28 mouse cellular contexts compared by ENCODE assay signal in the genomic region with DNA sequence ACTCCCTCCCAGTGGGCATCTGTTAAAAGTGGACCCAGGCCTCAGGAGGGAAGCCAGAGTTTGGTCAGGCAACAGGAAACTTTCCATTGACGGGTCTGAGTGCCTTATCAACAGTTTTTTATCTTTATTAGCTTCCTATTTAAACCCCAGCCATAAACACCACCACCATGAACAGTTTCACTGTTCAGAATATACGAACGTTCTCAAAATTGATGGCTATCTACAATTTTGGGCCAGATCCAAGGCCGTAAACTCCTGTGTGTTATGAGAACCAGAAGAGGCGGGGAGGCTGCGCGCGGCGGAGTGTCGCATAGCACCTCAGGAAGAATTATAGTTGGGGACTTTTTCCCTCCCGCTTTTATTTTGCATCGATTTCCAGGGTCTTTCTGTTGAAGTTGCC.
DNase-seq lines count a peak whose midpoint lies in the region; ATAC-seq and TF ChIP-seq lines count a peak whose summit lies in the region.
"Had no signal": no experiment of that assay in that cellular context is flagged by ENCODE, and none has a peak within 500 bp of the region (broad histone marks: within the 10 kb centered on the region; RNA-seq: fewer than 3 reads in every experiment).

No protein-coding gene starts in this region.

- 12% methylated on average over 12 of the region's 12 CpGs for WGBS in limb, embryonic 14.5 days
- WGBS in forebrain, embryonic 10.5 days = 91% methylated on average over 12 of the region's 12 CpGs

- H3K27ac ChIP-seq in limb, embryonic 14.5 days (replicated peaks; ENCODE audit: low read depth, low read length) = no peak overlapping the region
- H3K27ac ChIP-seq in forebrain, embryonic 10.5 days = no peak overlapping the region
- H3K27ac ChIP-seq: forebrain, embryonic 12.5 days; gastrocnemius, adult 2 months; heart, embryonic 10.5 days; hindbrain, embryonic 10.5 days; intestine, embryonic 15.5 days; limb, embryonic 15.5 days; liver, embryonic 15.5 days; macrophage; midbrain, embryonic 10.5 days; neural tube, embryonic 13.5 days had no signal

- H3K4me3 ChIP-seq in limb, embryonic 14.5 days (replicated peaks; ENCODE audit: low read length) = no peak overlapping the region
- H3K4me3 ChIP-seq in forebrain, embryonic 10.5 days = no peak overlapping the region
- H3K4me3 ChIP-seq: forebrain, embryonic 12.5 days; gastrocnemius, adult 2 months; heart, embryonic 10.5 days; hindbrain, embryonic 10.5 days; intestine, embryonic 15.5 days; limb, embryonic 15.5 days; liver, embryonic 15.5 days; midbrain, embryonic 10.5 days; myocyte; neural tube, embryonic 13.5 days had no signal

- TF ChIP-seq POLR2A in limb, embryonic 14.5 days (IDR thresholded peaks at IDR 0.05; ENCODE audit: borderline replicate concordance, extremely low read depth, insufficient read depth, insufficient read length) = no peak

- peak; percentile 18 for DNase-seq in kidney, adult 11 months
- DNase-seq in kidney, adult 18-20 months = no peak
- DNase-seq in kidney, adult 8-10 months = peak; percentile 13 to 27
- peak; percentile 32 for DNase-seq in kidney, postnatal 10 days
- peak; percentile 52 for DNase-seq in limb, embryonic 14.5 days (ENCODE audit: low spot score)
- no peak for DNase-seq in forebrain, embryonic 10.5 days (ENCODE audit: extremely low spot score, low spot score)
- DNase-seq: adrenal gland, adult 2 months; cerebellum, adult 11-12 months; cerebellum, postnatal 10 days; gastrocnemius, adult 2 months; layer of hippocampus, postnatal 36 days; right cerebral cortex, adult 18-20 months; right cerebral cortex, postnatal 4 days; thymus, postnatal 14 days had no signal

- peaks cover 22% of the 10 kb centered on the region for H3K27me3 ChIP-seq in limb, embryonic 14.5 days (ENCODE audit: control insufficient read depth, insufficient read depth, low read length)
- peaks cover 13% of the 10 kb centered on the region for H3K27me3 ChIP-seq in forebrain, embryonic 10.5 days (ENCODE audit: poor library complexity, severe bottlenecking)
- H3K27me3 ChIP-seq: Patski had no signal

- no peaks in the 10 kb centered on the region for H3K9me3 ChIP-seq in limb, embryonic 14.5 days (ENCODE audit: control insufficient read depth, low read length)
- no peaks in the 10 kb centered on the region for H3K9me3 ChIP-seq in forebrain, embryonic 10.5 days
- H3K9me3 ChIP-seq: forebrain, embryonic 12.5 days; heart, embryonic 10.5 days; hindbrain, embryonic 10.5 days; intestine, embryonic 15.5 days; limb, embryonic 15.5 days; liver, embryonic 15.5 days; midbrain, embryonic 10.5 days; neural tube, embryonic 13.5 days had no signal

- H3K36me3 ChIP-seq in limb, embryonic 14.5 days (ENCODE audit: control insufficient read depth, insufficient read depth, low read length) = no peaks in the 10 kb centered on the region
- no peaks in the 10 kb centered on the region for H3K36me3 ChIP-seq in forebrain, embryonic 10.5 days (replicated peaks)
- H3K36me3 ChIP-seq: forebrain, embryonic 12.5 days; heart, embryonic 10.5 days; hindbrain, embryonic 10.5 days; intestine, embryonic 15.5 days; limb, embryonic 15.5 days; liver, embryonic 15.5 days; midbrain, embryonic 10.5 days; neural tube, embryonic 13.5 days had no signal

- no peak for ATAC-seq in limb, embryonic 14.5 days (ENCODE audit: low FRiP score, low read depth)
- ATAC-seq in erythroblast, adult 5-6 weeks (replicated peaks; ENCODE audit: low FRiP score, poor library complexity, severe bottlenecking) = no peak
- ATAC-seq: hindbrain, embryonic 16.5 days; intestine, embryonic 15.5 days; midbrain, embryonic 16.5 days; Patski had no signal

- peaks cover 13% of the 10 kb centered on the region for H3K4me1 ChIP-seq in limb, embryonic 14.5 days (ENCODE audit: control insufficient read depth, insufficient read depth, low read length)
- H3K4me1 ChIP-seq in forebrain, embryonic 10.5 days = peaks cover 10% of the 10 kb centered on the region
- H3K4me1 ChIP-seq: liver, embryonic 15.5 days had no signal

- no peak overlapping the region for H3K9ac ChIP-seq in limb, embryonic 14.5 days (ENCODE audit: low read depth, low read length, severe bottlenecking)
- H3K9ac ChIP-seq: forebrain, embryonic 12.5 days; intestine, embryonic 15.5 days; limb, embryonic 15.5 days; liver, embryonic 15.5 days; neural tube, embryonic 13.5 days had no signal

- H3K4me2 ChIP-seq in limb, embryonic 14.5 days (replicated peaks; ENCODE audit: low read depth, low read length, severe bottlenecking) = peak overlapping the region; percentile 14; the same call in 1 of the 2 replicates
- H3K4me2 ChIP-seq: forebrain, embryonic 12.5 days; intestine, embryonic 15.5 days; limb, embryonic 15.5 days; liver, embryonic 15.5 days; neural tube, embryonic 13.5 days had no signal

Comparison
In these comparisons a context has a peak if more than half of its experiments do, and no peak if none do; other contexts are left out.
1. DNase-seq: peak in kidney, adult 11 months (single experiment), kidney, adult 8-10 months (2 of 2), kidney, postnatal 10 days (single experiment) and limb, embryonic 14.5 days (single experiment); none in kidney, adult 18-20 months (single experiment) and forebrain, embryonic 10.5 days (single experiment).